Mouse (Mus musculus) testis, adult 2 months (tissue): ENCODE data around the gene Cox16. TPM values are rescaled to one million over a fixed set of nuclear protein-coding genes. Genes with fewer than 3 reads are reported as not detected.
A peak's percentile ranks its signal among the peaks of the same experiment; 100 is the strongest.
"Not testable (repeated sequence)": the region's sequence is repeated elsewhere in the genome, so short reads cannot be mapped to it uniquely, and the experiment has no call there.

Experiments
- H3K27ac ChIP-seq: fragments of 200-500 bp; 2 replicates; pipeline ENCODE4 v1.5.1; 2012; ENCODE audit warnings: low read depth, low read length; ENCODE audit not compliant: control insufficient read depth, insufficient read depth
- H3K27me3 ChIP-seq: fragments of 200-500 bp; 2 replicates; pipeline ENCODE4 v1.6.1; 2012; ENCODE audit warnings: mild to moderate bottlenecking, low read length, moderate library complexity; ENCODE audit not compliant: control insufficient read depth, insufficient read depth
- H3K36me3 ChIP-seq: fragments of 200-500 bp; 2 replicates; pipeline ENCODE4 v1.6.1; 2012; ENCODE audit warnings: mild to moderate bottlenecking, low read length; ENCODE audit not compliant: control insufficient read depth, insufficient read depth
- H3K4me1 ChIP-seq: fragments of 200-500 bp; 2 replicates; pipeline ENCODE4 v1.6.1; 2012; ENCODE audit warnings: low read length; ENCODE audit not compliant: control insufficient read depth, insufficient read depth
- H3K4me3 ChIP-seq: fragments of 200-500 bp; 2 replicates; pipeline ENCODE4 v1.5.1; 2012; ENCODE audit warnings: low read depth, mild to moderate bottlenecking, low read length, moderate library complexity, mixed read lengths; ENCODE audit not compliant: control insufficient read depth
- CTCF ChIP-seq: fragments of 200-500 bp; IDR thresholded peaks from 2 replicates; pipeline ENCODE4 v1.5.1; 2012; ENCODE audit warnings: low read depth, mild to moderate bottlenecking, inconsistent platforms, low read length, moderate library complexity; ENCODE audit not compliant: control insufficient read depth, insufficient read depth, insufficient replicate concordance
- POLR2A ChIP-seq: fragments of 200-500 bp; IDR thresholded peaks from 2 replicates; pipeline ENCODE4 v1.6.1; 2012; ENCODE audit warnings: low read depth, mild to moderate bottlenecking, inconsistent platforms, low read length, moderate library complexity; ENCODE audit not compliant: control insufficient read depth
- polyA plus RNA-seq: library from polyadenylated mRNA; depleted of rRNA; stranded (reverse); fragments of >200 nt; gene quantifications from 2 replicates; pipeline ENCODE4 v1.2.3, GENCODE M21; 2012; rRNA removed

The Cox16 gene
- polyA plus RNA-seq = 70.1 and 78.5 TPM in 2 replicates

DNA sequence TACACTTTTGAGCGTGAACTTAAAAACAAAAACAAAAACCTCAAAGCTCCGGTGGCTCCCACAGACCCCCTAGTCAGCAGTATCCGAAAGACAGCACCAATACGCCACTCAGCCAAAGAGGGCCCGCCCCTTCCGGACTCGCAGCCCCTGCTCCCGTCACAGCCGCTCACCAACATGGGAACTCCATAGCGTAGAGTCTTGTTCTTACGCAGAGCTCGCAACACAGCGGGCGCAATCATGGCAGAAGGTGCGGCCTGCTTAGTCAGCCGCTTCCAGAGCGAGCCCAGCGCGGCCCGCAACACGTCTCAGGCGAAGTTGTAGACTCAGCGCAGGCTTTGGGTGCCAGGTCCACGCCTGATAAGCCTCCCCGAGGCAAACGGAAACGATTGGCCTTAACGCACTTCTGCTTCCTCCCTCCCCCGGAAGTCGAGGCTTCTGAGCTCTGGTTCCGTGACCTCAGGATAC lies at the start of gene Cox16:
Gene Cox16 (minus strand): TSS at position 401 of the 465 bp plus-strand sequence.
- H3K4me1 ChIP-seq = peaks cover 4% of the 10 kb centered on the region
- H3K27ac ChIP-seq = peak within 1 kb of the TSS; percentile 100
- no peaks in the 10 kb centered on the region for H3K36me3 ChIP-seq
- peak; percentile 79 for TF ChIP-seq POLR2A
- TF ChIP-seq CTCF = no peak
- no peaks in the 10 kb centered on the region for H3K27me3 ChIP-seq
- peak within 1 kb of the TSS; percentile 100 for H3K4me3 ChIP-seq

DNA sequence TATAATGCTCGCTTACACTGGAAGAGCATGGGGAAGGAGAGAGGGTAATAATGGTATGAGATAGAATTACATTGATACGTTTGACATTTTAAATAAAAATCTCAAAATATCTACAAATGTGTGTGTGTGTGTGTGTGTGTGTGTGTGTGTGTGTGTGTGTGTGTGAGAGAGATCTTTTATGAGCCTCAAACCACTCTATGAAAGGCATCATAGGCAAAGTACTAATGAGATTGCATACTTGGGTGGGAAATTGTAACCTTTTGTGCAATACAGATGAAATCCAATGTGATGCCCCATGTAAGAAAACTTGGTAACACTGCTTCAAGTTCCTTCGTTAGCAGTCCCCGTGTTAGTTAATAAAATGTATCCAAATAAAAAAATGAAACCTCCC lies 48.1 kb upstream of the Cox16 start:
- Histone ChIP-seq H3K4me3 (peak overlapping the region; percentile 100), H3K4me1 (no peaks in the 10 kb centered on the region), H3K27me3 (no peaks in the 10 kb centered on the region), H3K36me3 (no peaks in the 10 kb centered on the region), H3K27ac (peak overlapping the region; percentile 98)
- no peak for TF ChIP-seq CTCF
- no peak for TF ChIP-seq POLR2A

DNA sequence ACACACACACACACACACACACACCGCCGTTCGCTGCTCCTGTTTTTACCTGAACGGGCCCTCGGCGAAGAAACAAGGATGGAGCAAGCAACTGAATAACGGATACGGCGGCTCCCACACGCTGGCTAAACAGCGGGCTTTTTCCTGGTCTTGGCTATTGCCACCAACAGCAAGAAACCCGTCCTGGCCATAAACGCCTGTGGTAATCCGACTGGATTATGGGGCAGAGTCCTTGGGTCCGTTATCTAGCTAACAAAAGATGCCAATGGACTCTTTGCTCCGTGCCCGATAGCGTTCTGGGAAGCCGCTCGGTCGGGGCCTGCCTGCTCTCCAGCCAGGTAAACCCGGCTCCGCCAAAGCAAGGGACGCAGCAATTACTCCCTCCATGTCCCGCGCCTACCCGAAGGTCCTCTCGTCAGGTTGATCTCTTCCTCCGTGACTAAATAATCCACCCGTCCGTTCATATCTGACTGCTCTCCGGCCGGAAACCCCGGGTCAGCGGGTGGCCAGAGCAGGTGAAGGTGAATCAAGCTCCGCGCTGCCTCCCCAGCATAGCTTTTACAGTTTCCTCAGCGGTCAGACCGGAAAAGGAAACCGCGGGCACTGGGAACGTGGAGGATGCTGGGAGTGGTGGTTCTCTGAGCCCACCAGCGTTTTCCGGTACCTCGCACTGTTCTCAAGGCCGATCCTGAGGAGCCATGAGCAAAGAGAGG lies 47.5 kb upstream of the Cox16 start, which contains the start of the genes Gm20498 and Synj2bp:
Gene Gm20498 (minus strand): TSS at position 590 of the 713 bp plus-strand sequence.
Gene Synj2bp (minus strand): TSS at position 596 of the 713 bp plus-strand sequence.
- H3K4me1 ChIP-seq = no peaks in the 10 kb centered on the region
- H3K27ac ChIP-seq = peak within 1 kb of the TSS; percentile 98
- no peaks in the 10 kb centered on the region for H3K27me3 ChIP-seq
- H3K36me3 ChIP-seq = no peaks in the 10 kb centered on the region
- H3K4me3 ChIP-seq = peak within 1 kb of the TSS; percentile 100
- TF ChIP-seq CTCF (no peak), POLR2A (peak; percentile 82)

DNA sequence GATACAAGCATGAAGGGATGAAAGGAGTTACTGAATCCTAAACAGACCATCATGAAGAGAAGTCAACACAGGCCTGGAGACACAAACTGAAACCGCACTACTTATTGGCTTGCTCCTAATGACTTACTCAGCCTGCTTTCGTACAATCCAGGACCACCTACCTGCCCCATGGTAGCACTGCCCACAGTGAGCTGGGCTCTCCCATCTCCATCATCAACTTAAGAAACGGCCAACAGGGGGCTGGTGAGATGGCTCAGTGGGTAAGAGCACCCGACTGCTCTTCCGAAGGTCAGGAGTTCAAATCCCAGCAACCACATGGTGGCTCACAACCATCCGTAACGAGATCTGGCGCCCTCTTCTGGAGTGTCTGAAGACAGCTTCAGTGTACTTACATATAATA lies 45.7 kb upstream of the Cox16 start:
- H3K4me3 ChIP-seq, H3K27ac ChIP-seq, H3K27me3 ChIP-seq, H3K4me1 ChIP-seq, H3K36me3 ChIP-seq: not testable (repeated sequence)

DNA sequence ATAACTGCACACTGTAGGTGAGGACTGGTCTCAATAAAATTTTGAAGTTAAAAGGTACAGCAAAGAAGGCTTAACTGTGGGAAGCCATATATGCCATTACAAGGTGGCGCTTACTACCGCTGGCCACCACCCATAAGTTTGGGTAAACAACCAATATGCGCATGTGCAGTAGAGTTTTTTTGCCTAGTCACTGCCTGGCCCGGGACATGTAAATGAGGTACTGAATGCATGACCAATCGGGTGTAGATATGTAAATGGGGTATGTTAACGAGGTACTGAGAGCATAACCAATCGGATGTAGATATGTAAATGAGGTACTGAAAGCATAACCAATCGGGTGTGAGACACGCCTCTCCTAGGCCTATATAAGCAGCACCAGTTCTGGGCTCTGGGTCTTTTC lies 12.0 kb upstream of the Cox16 start:
- H3K27me3 ChIP-seq, H3K4me1 ChIP-seq, H3K27ac ChIP-seq: not testable (repeated sequence)

DNA sequence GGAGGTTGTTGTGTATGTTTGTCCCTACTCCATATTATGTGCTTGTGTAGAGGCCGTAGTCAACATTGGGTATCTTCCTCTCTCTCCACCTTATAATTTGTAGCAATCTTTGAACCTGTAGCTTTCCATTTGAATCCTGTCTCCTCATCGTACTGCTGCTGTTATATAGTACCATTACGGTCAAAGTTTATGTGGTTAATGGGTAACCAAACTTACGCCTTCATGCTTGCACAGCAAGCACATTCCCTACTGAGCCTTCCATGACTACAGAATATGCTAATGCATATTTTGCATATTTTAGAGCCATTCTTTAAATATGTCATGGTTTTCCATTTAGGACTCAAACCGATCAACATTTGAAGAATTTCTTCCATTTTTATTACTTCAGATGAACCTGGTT lies 5.6 kb upstream of the Cox16 start:
- no peaks in the 10 kb centered on the region for H3K27me3 ChIP-seq
- no peak overlapping the region for H3K4me3 ChIP-seq
- no peak overlapping the region for H3K27ac ChIP-seq
- no peaks in the 10 kb centered on the region for H3K36me3 ChIP-seq
- no peaks in the 10 kb centered on the region for H3K4me1 ChIP-seq
- no peak for TF ChIP-seq CTCF

More for the DNA sequence above, 12.0 kb upstream of the Cox16 start:
- not testable (repeated sequence) for H3K4me3 ChIP-seq, H3K36me3 ChIP-seq

DNA sequence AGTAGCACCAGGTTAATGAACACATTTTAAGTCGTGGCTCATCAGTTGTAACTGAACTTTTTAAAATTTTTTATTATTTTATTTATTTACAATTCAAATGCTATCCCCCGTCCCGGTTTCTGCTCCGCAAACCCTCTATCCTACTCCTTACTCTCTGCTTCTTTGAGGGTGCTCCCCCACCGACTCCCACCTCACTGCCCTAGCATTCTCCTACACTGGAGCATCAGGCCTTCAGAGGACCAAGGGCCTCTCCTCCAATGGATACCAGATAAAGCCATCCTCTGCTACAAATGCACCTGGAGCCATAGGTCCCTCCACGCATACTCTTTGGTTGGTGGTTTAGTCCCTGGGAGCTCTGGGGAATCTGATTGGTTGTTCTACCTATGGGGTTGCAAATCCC lies 384 bp upstream of the Cox16 start:
- Histone ChIP-seq H3K4me3 (peak overlapping the region; percentile 100), H3K27me3 (no peaks in the 10 kb centered on the region), H3K4me1 (peaks cover 4% of the 10 kb centered on the region), H3K27ac (peak overlapping the region; percentile 100), H3K36me3 (no peaks in the 10 kb centered on the region)
- TF ChIP-seq POLR2A = no peak
- no peak for TF ChIP-seq CTCF

DNA sequence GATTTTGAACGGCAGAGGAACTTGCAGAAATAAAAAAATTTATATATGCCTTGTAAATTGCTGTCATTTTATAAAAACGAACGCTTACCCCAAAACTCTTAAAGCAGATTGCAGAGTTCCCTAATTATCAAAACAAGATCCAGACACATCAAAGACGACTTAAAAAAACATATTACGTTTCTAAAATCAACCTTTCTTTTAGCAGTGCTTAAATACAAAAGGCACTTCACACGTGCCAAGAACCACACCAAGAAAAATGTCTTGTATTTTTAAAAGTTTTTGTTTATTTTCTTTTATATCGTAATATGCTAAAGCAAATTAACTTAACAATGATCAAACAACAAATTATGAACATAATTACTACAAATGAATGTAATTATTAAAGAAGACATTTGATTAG lies 715 bp downstream of the Cox16 start:
- Histone ChIP-seq H3K27ac (no peak overlapping the region), H3K4me3 (peak overlapping the region; percentile 100), H3K4me1 (peaks cover 4% of the 10 kb centered on the region), H3K36me3 (no peaks in the 10 kb centered on the region), H3K27me3 (no peaks in the 10 kb centered on the region)
- TF ChIP-seq CTCF = no peak
- no peak for TF ChIP-seq POLR2A
